Mouse (Mus musculus) stomach, embryonic 14.5 days (tissue): ENCODE measurements around the gene Myrip. TPM values are rescaled to one million over a fixed set of nuclear protein-coding genes. Genes with fewer than 3 reads are reported as not detected.

Source experiments
- ATAC-seq: fragments of 200-750 bp; cut with Nextera tagmentation; 2 replicates; pipeline ENCODE4 v1.8.0; 2017; ENCODE audit warnings: low read depth, moderate TSS enrichment; ENCODE audit not compliant: insufficient number of reproducible peaks, insufficient read depth, low FRiP score
- H3K27ac ChIP-seq: fragments of 300-500 bp; sonication (generic); 2 replicates; pipeline ENCODE4 v1.5.1; 2014; ENCODE audit warnings: mild to moderate bottlenecking, low read length, moderate library complexity, mixed read lengths
- H3K27me3 ChIP-seq: fragments of 300-500 bp; sonication (generic); 2 replicates; pipeline ENCODE4 v1.6.1; 2014; ENCODE audit warnings: low read length, control low read depth, mixed read lengths; ENCODE audit not compliant: control insufficient read depth, insufficient read depth
- H3K36me3 ChIP-seq: fragments of 300-500 bp; sonication (generic); 2 replicates; pipeline ENCODE4 v1.6.1; 2014; ENCODE audit warnings: mild to moderate bottlenecking, control low read depth, low read length, moderate library complexity, mixed read lengths; ENCODE audit not compliant: control insufficient read depth, insufficient read depth
- H3K4me1 ChIP-seq: fragments of 300-500 bp; sonication (generic); 2 replicates; pipeline ENCODE4 v1.6.1; 2014; ENCODE audit warnings: low read length, control low read depth, mixed read lengths; ENCODE audit not compliant: control insufficient read depth, insufficient read depth
- H3K4me2 ChIP-seq: fragments of 300-500 bp; sonication (generic); replicated peaks from 2 replicates; pipeline ENCODE4 v1.6.1; 2014; ENCODE audit warnings: low read depth, low read length, control low read depth
- H3K4me3 ChIP-seq: fragments of 300-500 bp; sonication (generic); 2 replicates; pipeline ENCODE4 v1.5.1; 2014; ENCODE audit warnings: low read depth, low read length, control low read depth
- H3K9ac ChIP-seq: fragments of 300-500 bp; sonication (generic); replicated peaks from 2 replicates; pipeline ENCODE4 v1.6.1; 2014; ENCODE audit warnings: low read depth, mild to moderate bottlenecking, control low read depth, low read length, moderate library complexity, mixed read lengths
- H3K9me3 ChIP-seq: fragments of 300-500 bp; sonication (generic); 2 replicates; pipeline ENCODE4 v1.6.1; 2016; ENCODE audit warnings: low read depth, low read length, control low read depth; ENCODE audit not compliant: control insufficient read depth
- WGBS: fragments of 180-500 bp; shearing (Covaris S2); extraction: QIAGEN DNeasy Blood & Tissue Kit; methylation state at CpG from one replicate; pipeline ENCODE4 v1.1.7; 2014; 5-methylcytosine and 5-hydroxymethylcytosine counted together
- polyA plus RNA-seq: library from polyadenylated mRNA; unstranded; fragments of >200 nt; fragmentation: Nextera tagmentation; extraction: Ambion mirVana; gene quantifications from 2 replicates; pipeline ENCODE4 v1.2.1, GENCODE M21; 2014

Gene Myrip
- polyA plus RNA-seq, 1 experiment from 2014 or later, result 0.30 TPM

- Histone ChIP-seq H3K27me3 (no peaks in the 10 kb centered on the region), H3K4me3 (no peak overlapping the region), H3K4me1 (no peaks in the 10 kb centered on the region), H3K9ac (no peak overlapping the region), H3K4me2 (no peak overlapping the region), H3K9me3 (no peaks in the 10 kb centered on the region), H3K36me3 (no peaks in the 10 kb centered on the region), H3K27ac (no peak overlapping the region)
- 0% methylated on average over 4 of the region's 7 CpGs for WGBS
- no peak for ATAC-seq
Observed at GRCm38 (mm10) chr9:120415504-120415903, 114.2 kb downstream of the Myrip start.

GRCm38 (mm10) chr9:120416151-120416550 is 114.8 kb downstream of the Myrip start:
- no peaks in the 10 kb centered on the region for H3K4me1 ChIP-seq
- ATAC-seq, result no peak
- no peaks in the 10 kb centered on the region for H3K36me3 ChIP-seq
- H3K4me2 ChIP-seq, result no peak overlapping the region
- WGBS, result 88% methylated on average over 5 of the region's 5 CpGs
- no peak overlapping the region for H3K4me3 ChIP-seq
- H3K9me3 ChIP-seq, result no peaks in the 10 kb centered on the region
- no peaks in the 10 kb centered on the region for H3K27me3 ChIP-seq
- no peak overlapping the region for H3K9ac ChIP-seq
- H3K27ac ChIP-seq, result no peak overlapping the region

- H3K4me3 ChIP-seq, result no peak overlapping the region
- no peak overlapping the region for H3K4me2 ChIP-seq
- no peak for ATAC-seq
- H3K9ac ChIP-seq, result no peak overlapping the region
- H3K27me3 ChIP-seq, result no peaks in the 10 kb centered on the region
- H3K36me3 ChIP-seq, result no peaks in the 10 kb centered on the region
- WGBS, result 82% methylated on average over 5 of the region's 5 CpGs
- H3K27ac ChIP-seq, result no peak overlapping the region
- H3K9me3 ChIP-seq, result no peaks in the 10 kb centered on the region
- H3K4me1 ChIP-seq, result no peaks in the 10 kb centered on the region
Observed at GRCm38 (mm10) chr9:120416729-120417128, 115.4 kb downstream of the Myrip start.

GRCm38 (mm10) chr9:120418582-120418981 is 117.3 kb downstream of the Myrip start:
- H3K36me3 ChIP-seq, result no peaks in the 10 kb centered on the region
- no peak overlapping the region for H3K4me3 ChIP-seq
- H3K4me2 ChIP-seq, result no peak overlapping the region
- ATAC-seq, result no peak
- H3K9ac ChIP-seq, result no peak overlapping the region
- no peaks in the 10 kb centered on the region for H3K27me3 ChIP-seq
- H3K27ac ChIP-seq, result no peak overlapping the region
- no peaks in the 10 kb centered on the region for H3K9me3 ChIP-seq
- no peaks in the 10 kb centered on the region for H3K4me1 ChIP-seq
- WGBS, result 84% methylated on average over 7 of the region's 7 CpGs

- H3K27me3 ChIP-seq, result no peaks in the 10 kb centered on the region
- H3K36me3 ChIP-seq, result no peaks in the 10 kb centered on the region
- 60% methylated on average over 7 of the region's 7 CpGs for WGBS
- H3K4me1 ChIP-seq, result no peaks in the 10 kb centered on the region
- H3K4me2 ChIP-seq, result no peak overlapping the region
- no peak overlapping the region for H3K9ac ChIP-seq
- no peak overlapping the region for H3K4me3 ChIP-seq
- no peak for ATAC-seq
- no peak overlapping the region for H3K27ac ChIP-seq
- no peaks in the 10 kb centered on the region for H3K9me3 ChIP-seq
Observed at GRCm38 (mm10) chr9:120424567-120424966, 123.3 kb downstream of the Myrip start.

GRCm38 (mm10) chr9:120425768-120426167 is 124.5 kb downstream of the Myrip start:
- 42% methylated on average over 5 of the region's 5 CpGs for WGBS

GRCm38 (mm10) chr9:120428181-120428580 is 126.9 kb downstream of the Myrip start:
- Histone ChIP-seq H3K9me3 (no peaks in the 10 kb centered on the region), H3K4me3 (no peak overlapping the region), H3K4me2 (no peak overlapping the region), H3K9ac (no peak overlapping the region), H3K27me3 (no peaks in the 10 kb centered on the region), H3K4me1 (no peaks in the 10 kb centered on the region), H3K27ac (no peak overlapping the region), H3K36me3 (no peaks in the 10 kb centered on the region)
- ATAC-seq, result no peak
- WGBS, result 61% methylated on average over 6 of the region's 6 CpGs

More at GRCm38 (mm10) chr9:120425768-120426167, 124.5 kb downstream of the Myrip start:
- H3K4me3 ChIP-seq, result no peak overlapping the region
- no peak overlapping the region for H3K27ac ChIP-seq
- no peak overlapping the region for H3K9ac ChIP-seq
- ATAC-seq, result no peak
- no peaks in the 10 kb centered on the region for H3K27me3 ChIP-seq
- H3K9me3 ChIP-seq, result no peaks in the 10 kb centered on the region
- no peaks in the 10 kb centered on the region for H3K36me3 ChIP-seq
- H3K4me1 ChIP-seq, result no peaks in the 10 kb centered on the region
- no peak overlapping the region for H3K4me2 ChIP-seq

- no peaks in the 10 kb centered on the region for H3K36me3 ChIP-seq
- H3K4me3 ChIP-seq, result no peak overlapping the region
- ATAC-seq, result peak; percentile 61; the same call in 1 of the 2 replicates
- no peak overlapping the region for H3K9ac ChIP-seq
- H3K9me3 ChIP-seq, result no peaks in the 10 kb centered on the region
- H3K4me1 ChIP-seq, result no peaks in the 10 kb centered on the region
- 22% methylated on average over 8 of the region's 8 CpGs for WGBS
- no peak overlapping the region for H3K4me2 ChIP-seq
- no peak overlapping the region for H3K27ac ChIP-seq
- no peaks in the 10 kb centered on the region for H3K27me3 ChIP-seq
Observed at GRCm38 (mm10) chr9:120433747-120434146, 132.4 kb downstream of the Myrip start.

- 70% methylated on average over 8 of the region's 8 CpGs for WGBS
- no peaks in the 10 kb centered on the region for H3K27me3 ChIP-seq
- H3K4me2 ChIP-seq, result no peak overlapping the region
- ATAC-seq, result no peak
- H3K9me3 ChIP-seq, result no peaks in the 10 kb centered on the region
- H3K36me3 ChIP-seq, result no peaks in the 10 kb centered on the region
- H3K9ac ChIP-seq, result no peak overlapping the region
- H3K4me3 ChIP-seq, result no peak overlapping the region
- H3K4me1 ChIP-seq, result no peaks in the 10 kb centered on the region
- no peak overlapping the region for H3K27ac ChIP-seq
Observed at GRCm38 (mm10) chr9:120435841-120436240, 134.5 kb downstream of the Myrip start.
